Mouse (Mus musculus) embryonic facial prominence, embryonic 15.5 days (tissue): ENCODE measurements around the gene Pde4dip. TPM values are rescaled to one million over a fixed set of nuclear protein-coding genes. Genes with fewer than 3 reads are reported as not detected.
A peak's percentile ranks its signal among the peaks of the same experiment; 100 is the strongest.

Source experiments
- ATAC-seq: fragments of 200-750 bp; cut with Nextera tagmentation; 2 replicates; pipeline ENCODE4 v1.8.0; 2017; ENCODE audit warnings: low read depth, moderate TSS enrichment; ENCODE audit not compliant: insufficient number of reproducible peaks, low FRiP score, low TSS enrichment
- H3K27ac ChIP-seq: fragments of 300-500 bp; sonication (generic); replicated peaks from 2 replicates; pipeline ENCODE4 v1.5.1; 2015; ENCODE audit warnings: mild to moderate bottlenecking, inconsistent platforms
- H3K27me3 ChIP-seq: fragments of 300-500 bp; sonication (generic); 2 replicates; pipeline ENCODE4 v1.6.1; 2015; ENCODE audit warnings: inconsistent platforms
- H3K36me3 ChIP-seq: fragments of 300-500 bp; sonication (generic); 2 replicates; pipeline ENCODE4 v1.6.1; 2015; ENCODE audit warnings: mild to moderate bottlenecking, inconsistent platforms
- H3K4me1 ChIP-seq: fragments of 300-500 bp; sonication (generic); 2 replicates; pipeline ENCODE4 v1.6.1; 2015; ENCODE audit warnings: inconsistent platforms
- H3K4me2 ChIP-seq: fragments of 300-500 bp; sonication (generic); replicated peaks from 2 replicates; pipeline ENCODE4 v1.6.1; 2015; ENCODE audit warnings: mild to moderate bottlenecking, inconsistent platforms
- H3K4me3 ChIP-seq: fragments of 300-500 bp; sonication (generic); replicated peaks from 2 replicates; pipeline ENCODE4 v1.5.1; 2015; ENCODE audit warnings: mild to moderate bottlenecking, inconsistent platforms
- H3K9ac ChIP-seq: fragments of 300-500 bp; sonication (generic); 2 replicates; pipeline ENCODE4 v1.6.1; 2015; ENCODE audit warnings: inconsistent platforms
- H3K9me3 ChIP-seq: fragments of 300-500 bp; sonication (generic); replicated peaks from 2 replicates; pipeline ENCODE4 v1.6.1; 2016; ENCODE audit warnings: inconsistent platforms
- WGBS: fragments of 180-500 bp; shearing (Covaris S2); methylation state at CpG from one replicate; pipeline ENCODE4 v1.1.7; 2015; 5-methylcytosine and 5-hydroxymethylcytosine counted together
- polyA plus RNA-seq: library from polyadenylated mRNA; unstranded; fragments of >200 nt; fragmentation: Nextera tagmentation; extraction: Ambion mirVana; gene quantifications from 2 replicates; pipeline ENCODE4 v1.2.1, GENCODE M21; 2015

The Pde4dip gene
- polyA plus RNA-seq, 1 experiment from 2014 or later: 29.6 TPM

DNA sequence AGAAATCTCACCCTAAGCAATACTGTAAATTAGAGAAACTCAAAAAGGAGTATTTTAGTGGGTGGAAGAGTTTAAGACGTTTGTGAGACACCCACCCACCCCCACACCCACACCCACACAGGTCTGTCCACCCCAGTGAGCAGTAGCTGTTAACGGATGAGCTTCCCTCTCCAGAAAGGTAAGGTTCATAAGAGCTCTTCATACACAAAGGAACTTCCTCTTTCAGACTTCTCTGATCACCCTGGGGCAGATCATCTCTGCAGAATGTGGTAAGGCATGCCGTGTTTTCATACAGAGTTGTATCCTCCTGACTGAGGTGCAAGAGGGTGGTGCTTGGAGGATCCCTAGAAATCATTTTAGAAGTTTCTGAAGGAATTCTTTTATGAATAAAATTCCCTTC lies 88.5 kb downstream of the Pde4dip start:
- H3K9ac ChIP-seq: no peak overlapping the region
- no peaks in the 10 kb centered on the region for H3K4me1 ChIP-seq
- H3K9me3 ChIP-seq: no peaks in the 10 kb centered on the region
- H3K4me3 ChIP-seq: no peak overlapping the region
- H3K36me3 ChIP-seq: no peaks in the 10 kb centered on the region
- H3K4me2 ChIP-seq: no peak overlapping the region
- 48% methylated on average over 3 of the region's 3 CpGs for WGBS
- H3K27ac ChIP-seq: no peak overlapping the region
- ATAC-seq: no peak
- H3K27me3 ChIP-seq: no peaks in the 10 kb centered on the region

DNA sequence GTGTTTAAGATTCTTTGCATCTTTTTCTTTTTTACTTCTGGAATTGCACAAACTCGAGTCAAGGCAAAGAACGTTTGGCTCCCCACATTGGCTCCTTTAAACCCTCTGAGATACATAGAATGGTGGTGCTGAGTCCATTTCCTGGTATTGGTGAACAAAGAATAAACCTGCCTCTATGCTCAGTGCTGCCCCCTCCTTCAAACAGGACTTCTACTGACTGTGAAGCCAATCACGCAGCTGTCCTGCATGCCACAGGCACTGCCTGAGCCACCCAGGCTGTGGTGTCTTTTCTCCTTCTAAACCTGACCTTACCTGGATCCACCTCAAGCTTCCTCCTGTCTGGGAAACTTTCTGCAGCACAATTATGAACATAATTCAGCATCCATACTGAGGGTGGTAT lies 89.2 kb downstream of the Pde4dip start:
- no peak for ATAC-seq
- no peak overlapping the region for H3K4me3 ChIP-seq
- H3K4me1 ChIP-seq: no peaks in the 10 kb centered on the region
- H3K9me3 ChIP-seq: no peaks in the 10 kb centered on the region
- H3K27ac ChIP-seq: no peak overlapping the region
- H3K27me3 ChIP-seq: no peaks in the 10 kb centered on the region
- no peaks in the 10 kb centered on the region for H3K36me3 ChIP-seq
- no peak overlapping the region for H3K9ac ChIP-seq
- no peak overlapping the region for H3K4me2 ChIP-seq
- WGBS: 50% methylated on average over 3 of the region's 3 CpGs

DNA sequence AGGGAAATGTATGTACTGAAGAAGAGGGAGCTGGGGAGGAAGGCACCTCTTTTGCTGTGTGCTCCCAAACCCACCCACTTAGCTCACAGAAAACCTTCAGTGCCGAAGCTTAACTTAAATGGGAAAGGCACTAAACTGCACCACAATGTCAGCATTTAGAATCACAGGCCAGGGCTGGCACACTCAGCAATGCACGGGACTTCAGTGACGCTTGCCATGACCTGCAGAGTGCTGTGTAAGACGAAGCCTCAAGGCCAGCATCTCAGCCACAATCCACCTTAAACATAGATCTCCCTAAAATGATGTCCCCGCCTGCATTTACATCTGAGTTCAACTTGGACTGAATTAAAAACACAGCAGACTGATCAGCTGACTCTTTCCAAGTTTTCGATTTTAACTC lies 91.1 kb downstream of the Pde4dip start:
- H3K4me3 ChIP-seq: no peak overlapping the region
- no peaks in the 10 kb centered on the region for H3K9me3 ChIP-seq
- H3K4me1 ChIP-seq: no peaks in the 10 kb centered on the region
- no peaks in the 10 kb centered on the region for H3K27me3 ChIP-seq
- H3K27ac ChIP-seq: no peak overlapping the region
- H3K36me3 ChIP-seq: no peaks in the 10 kb centered on the region
- no peak overlapping the region for H3K4me2 ChIP-seq
- WGBS: 44% methylated on average over 6 of the region's 6 CpGs
- no peak for ATAC-seq
- no peak overlapping the region for H3K9ac ChIP-seq

DNA sequence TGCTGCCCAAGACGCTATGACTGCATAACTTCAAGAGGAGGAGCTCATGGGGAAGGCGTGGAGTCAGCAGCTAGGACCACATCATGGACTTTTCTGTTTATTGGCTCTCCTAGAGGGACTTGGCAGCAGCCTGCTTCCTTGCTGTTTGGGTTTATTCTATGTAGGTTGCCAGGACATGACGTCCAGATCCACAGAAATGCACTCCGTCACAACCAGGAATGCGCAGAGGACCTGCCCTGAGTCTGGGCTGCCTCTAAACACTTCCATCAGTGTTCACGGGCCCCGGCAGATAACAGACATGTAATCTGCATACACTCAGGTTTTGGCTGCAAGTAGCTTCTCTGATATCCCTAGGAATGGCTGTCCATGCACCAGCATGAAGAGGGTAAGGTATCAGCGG lies 94.5 kb downstream of the Pde4dip start:
- no peak overlapping the region for H3K4me3 ChIP-seq
- H3K27ac ChIP-seq: no peak overlapping the region
- H3K9ac ChIP-seq: no peak overlapping the region
- no peak for ATAC-seq
- no peaks in the 10 kb centered on the region for H3K9me3 ChIP-seq
- WGBS: 70% methylated on average over 8 of the region's 8 CpGs
- H3K4me1 ChIP-seq: no peaks in the 10 kb centered on the region
- no peaks in the 10 kb centered on the region for H3K36me3 ChIP-seq
- H3K4me2 ChIP-seq: no peak overlapping the region
- no peaks in the 10 kb centered on the region for H3K27me3 ChIP-seq

DNA sequence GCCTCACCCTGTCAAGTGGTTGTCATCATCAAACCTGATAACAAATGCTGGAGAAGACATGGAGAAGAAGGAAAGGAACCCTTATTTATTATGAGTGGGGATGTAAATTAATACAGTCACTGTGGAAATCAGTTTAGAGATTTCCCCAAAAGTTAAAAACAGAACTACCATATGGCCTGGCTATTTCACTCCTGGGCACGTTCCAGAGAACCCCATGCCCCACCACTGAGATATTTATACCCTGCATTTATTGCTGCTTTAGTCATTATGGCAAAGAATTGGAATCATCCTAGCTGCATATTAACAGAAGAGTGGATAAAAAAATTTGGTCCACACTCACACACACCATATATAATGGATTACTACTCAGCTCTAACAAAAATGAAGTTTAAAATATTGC lies 98.4 kb downstream of the Pde4dip start:
- ATAC-seq: no peak
- 84% methylated on average over 1 of the region's 1 CpGs for WGBS
- H3K4me1 ChIP-seq: no peaks in the 10 kb centered on the region
- H3K27ac ChIP-seq: no peak overlapping the region
- H3K36me3 ChIP-seq: no peaks in the 10 kb centered on the region
- H3K4me2 ChIP-seq: no peak overlapping the region
- no peaks in the 10 kb centered on the region for H3K27me3 ChIP-seq
- H3K9me3 ChIP-seq: no peaks in the 10 kb centered on the region
- no peak overlapping the region for H3K4me3 ChIP-seq
- H3K9ac ChIP-seq: no peak overlapping the region

DNA sequence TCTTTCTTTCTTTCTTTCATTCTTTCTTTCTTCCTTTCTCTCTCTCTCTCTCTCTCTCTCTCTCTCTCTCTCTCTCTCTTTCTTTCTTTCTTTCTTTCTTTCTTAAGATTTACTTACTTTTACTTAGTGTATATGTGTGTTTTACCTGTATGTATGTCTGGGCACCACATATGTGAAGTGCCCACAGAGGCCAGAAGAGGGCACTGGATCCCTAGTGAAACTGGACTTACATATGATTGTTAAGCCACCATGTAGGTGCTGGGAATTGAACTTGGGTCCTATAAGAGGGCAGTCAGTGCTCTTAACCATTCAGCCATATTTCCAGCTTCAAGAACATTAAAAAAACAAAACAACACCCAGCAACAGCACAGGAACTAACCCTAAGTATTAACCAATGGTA lies 99.2 kb downstream of the Pde4dip start:
- Histone ChIP-seq H3K4me2 (no peak overlapping the region), H3K27me3 (no peaks in the 10 kb centered on the region), H3K9ac (no peak overlapping the region), H3K9me3 (no peaks in the 10 kb centered on the region), H3K36me3 (no peaks in the 10 kb centered on the region), H3K4me1 (no peaks in the 10 kb centered on the region), H3K27ac (no peak overlapping the region), H3K4me3 (no peak overlapping the region)
- no peak for ATAC-seq

DNA sequence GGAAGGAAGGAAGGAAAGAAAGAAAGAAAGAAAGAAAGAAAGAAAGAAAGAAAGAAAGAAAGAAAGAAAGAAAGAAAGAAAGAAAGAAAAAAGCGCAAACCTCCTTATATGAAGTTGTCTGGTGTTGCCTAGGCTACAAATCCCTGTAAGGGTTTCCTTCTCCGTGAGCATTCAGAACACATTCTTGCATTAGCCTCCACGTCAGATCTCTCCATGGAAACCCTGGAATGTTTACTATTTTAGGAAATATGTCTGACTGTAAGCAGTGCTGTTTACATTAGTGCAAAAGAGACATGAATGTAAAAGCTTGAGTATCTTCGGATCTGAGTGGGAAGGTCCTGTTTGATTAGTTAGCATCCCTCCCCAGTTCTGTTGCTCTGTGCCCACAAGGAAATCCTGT lies 112.3 kb downstream of the Pde4dip start:
- H3K9ac ChIP-seq: no peak overlapping the region
- H3K4me3 ChIP-seq: no peak overlapping the region
- H3K27ac ChIP-seq: 0 out of 2 replicates have a peak overlapping the region, but pooled peaks have one; percentile 17
- H3K4me2 ChIP-seq: peak overlapping the region; percentile 3; the same call in 1 of the 2 replicates
- H3K9me3 ChIP-seq: no peaks in the 10 kb centered on the region
- ATAC-seq: peak; percentile 57; the same call in 1 of the 2 replicates
- no peaks in the 10 kb centered on the region for H3K27me3 ChIP-seq
- 16% methylated on average over 4 of the region's 4 CpGs for WGBS
- H3K36me3 ChIP-seq: no peaks in the 10 kb centered on the region
- no peaks in the 10 kb centered on the region for H3K4me1 ChIP-seq

DNA sequence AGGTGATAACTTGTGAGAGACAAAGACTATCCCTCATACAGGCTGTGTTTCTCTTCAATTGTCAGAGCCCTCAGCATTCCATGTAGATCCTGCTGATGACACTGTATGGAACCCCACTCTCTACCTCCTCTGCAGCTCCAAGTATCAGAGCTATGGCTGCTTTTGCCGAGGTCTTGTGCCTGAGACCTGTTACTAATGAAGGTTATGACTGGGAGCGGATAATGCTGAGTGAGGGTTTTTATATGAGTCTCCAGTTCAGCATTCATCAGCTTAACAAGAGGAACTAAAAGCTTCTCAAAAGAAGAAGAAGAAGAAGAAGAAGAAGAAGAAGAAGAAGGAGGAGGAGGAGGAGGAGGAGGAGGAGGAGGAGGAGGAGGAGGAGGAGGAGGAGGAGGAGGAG lies 112.8 kb downstream of the Pde4dip start:
- 54% methylated on average over 2 of the region's 2 CpGs for WGBS
- ATAC-seq: no peak
- Histone ChIP-seq H3K36me3 (no peaks in the 10 kb centered on the region), H3K4me3 (no peak overlapping the region), H3K9me3 (no peaks in the 10 kb centered on the region), H3K9ac (no peak overlapping the region), H3K27ac (no peak overlapping the region), H3K27me3 (no peaks in the 10 kb centered on the region), H3K4me1 (no peaks in the 10 kb centered on the region), H3K4me2 (no peak overlapping the region)

DNA sequence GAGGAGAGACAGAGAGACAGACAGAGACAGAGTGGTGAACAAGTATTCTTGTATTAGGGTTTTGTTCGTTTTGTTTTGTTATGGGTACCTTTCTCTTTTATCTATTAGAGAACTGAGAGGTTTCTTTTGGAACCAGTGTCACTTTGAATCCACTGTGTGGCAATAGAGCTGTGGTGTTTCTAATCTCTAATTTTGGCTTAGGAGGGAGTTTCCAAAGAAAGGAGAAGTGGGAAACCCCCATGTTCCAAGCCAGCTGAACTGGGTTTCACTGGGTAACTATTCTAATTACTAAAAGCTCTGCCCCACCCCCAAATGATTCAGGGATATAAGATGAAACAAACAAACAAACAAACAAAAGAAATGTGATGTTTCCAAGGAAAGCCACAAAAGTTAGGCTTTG lies 113.6 kb downstream of the Pde4dip start:
- no peaks in the 10 kb centered on the region for H3K27me3 ChIP-seq
- 67% methylated on average over 1 of the region's 1 CpGs for WGBS
- no peak overlapping the region for H3K4me3 ChIP-seq
- no peak for ATAC-seq
- no peak overlapping the region for H3K9ac ChIP-seq
- no peaks in the 10 kb centered on the region for H3K36me3 ChIP-seq
- H3K27ac ChIP-seq: no peak overlapping the region
- no peaks in the 10 kb centered on the region for H3K4me1 ChIP-seq
- no peaks in the 10 kb centered on the region for H3K9me3 ChIP-seq
- H3K4me2 ChIP-seq: no peak overlapping the region

DNA sequence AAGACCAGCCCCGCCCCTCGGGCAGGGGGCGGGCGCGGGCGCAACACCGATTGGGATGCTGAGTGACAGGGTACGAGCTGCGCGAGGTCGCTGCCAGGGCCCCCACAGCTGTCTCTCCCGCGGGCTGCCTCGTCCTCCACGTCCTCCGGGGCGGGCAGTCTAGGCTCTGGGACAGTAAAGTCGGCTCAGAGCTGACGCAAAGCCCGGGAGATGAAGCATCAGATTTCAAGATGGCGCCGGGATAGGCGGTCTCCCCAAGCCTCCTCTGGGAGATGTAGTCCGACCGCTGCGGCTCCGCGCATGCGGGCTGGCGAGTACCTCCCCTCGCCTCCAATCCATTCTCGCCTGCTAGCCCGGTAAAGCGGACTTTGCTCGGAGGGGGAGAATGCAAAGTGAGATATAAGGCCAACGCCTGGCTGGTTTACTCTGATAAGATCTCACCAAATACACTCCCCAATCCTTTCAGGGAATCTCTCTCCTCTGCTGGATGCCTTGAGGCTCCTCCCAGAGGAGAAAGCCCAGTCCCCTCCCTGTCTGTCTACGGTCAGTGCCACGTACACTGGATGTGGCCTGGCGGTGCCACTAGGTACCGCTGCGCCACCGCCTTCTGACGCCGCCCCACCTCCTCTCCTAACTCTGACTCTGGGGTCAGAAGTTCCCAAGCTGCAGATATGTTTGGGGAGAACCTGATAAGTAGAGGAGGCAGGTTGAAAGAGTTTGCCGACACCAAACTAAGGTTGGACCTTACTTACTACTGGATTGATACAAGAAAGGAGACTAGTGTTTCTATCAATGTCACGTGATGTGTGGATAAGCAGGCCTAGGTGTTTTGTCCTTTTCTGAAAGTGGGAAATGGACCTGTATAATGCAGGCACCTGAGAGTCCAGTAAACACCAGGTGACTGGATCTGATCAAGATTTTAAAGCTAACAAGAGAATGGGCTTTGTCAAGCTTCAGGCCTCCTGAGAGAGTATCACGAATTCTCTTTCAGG lies 120.4 kb downstream of the Pde4dip start:
- 2% methylated on average over 47 of the region's 47 CpGs for WGBS
- Histone ChIP-seq H3K4me1 (peaks cover 13% of the 10 kb centered on the region; the same call in 1 of the 2 replicates), H3K27me3 (no peaks in the 10 kb centered on the region), H3K27ac (peak overlapping the region; percentile 93), H3K9me3 (no peaks in the 10 kb centered on the region), H3K9ac (peak overlapping the region; percentile 70), H3K36me3 (no peaks in the 10 kb centered on the region), H3K4me2 (peak overlapping the region; percentile 85), H3K4me3 (peak overlapping the region; percentile 92)
- ATAC-seq: peak; percentile 98

DNA sequence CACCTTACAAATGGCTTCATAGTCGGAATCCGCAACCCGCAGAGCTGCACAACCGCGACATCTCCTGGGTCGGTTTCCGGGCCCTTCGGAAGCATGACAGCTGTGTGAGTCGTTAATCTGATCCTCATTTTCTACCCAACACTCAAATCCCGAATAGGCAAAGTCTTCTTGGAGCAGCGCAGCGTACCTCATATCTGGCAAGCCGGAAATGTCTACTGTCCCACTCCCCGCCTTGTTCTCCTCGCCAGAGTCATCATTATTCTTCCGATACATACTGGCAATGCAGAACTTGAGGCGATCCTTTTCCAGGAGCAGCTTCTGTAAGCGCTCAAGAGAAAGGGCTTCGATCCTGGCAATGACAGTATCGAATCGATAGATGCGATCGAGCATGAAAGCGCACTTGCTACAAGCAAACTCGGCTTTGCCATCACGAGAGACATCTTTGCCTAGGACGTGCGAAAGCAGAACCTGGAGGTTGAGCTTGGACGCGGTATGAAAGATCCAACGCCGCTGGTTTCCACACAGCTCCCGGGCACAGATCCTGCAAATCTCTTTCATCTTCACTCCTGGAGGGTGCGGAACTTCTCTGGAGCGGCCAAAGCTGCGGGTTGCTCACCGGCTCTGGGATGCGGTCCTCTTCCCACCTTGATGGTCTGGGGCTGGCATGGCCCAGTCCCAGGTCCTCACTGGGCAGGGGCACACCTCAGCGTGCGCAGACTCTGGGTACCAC lies 121.3 kb downstream of the Pde4dip start:
- Histone ChIP-seq H3K4me2 (peak overlapping the region; percentile 85), H3K4me3 (peak overlapping the region; percentile 92), H3K36me3 (no peaks in the 10 kb centered on the region), H3K27me3 (no peaks in the 10 kb centered on the region), H3K9ac (peak overlapping the region; percentile 70), H3K27ac (peak overlapping the region; percentile 93), H3K4me1 (peaks cover 13% of the 10 kb centered on the region; the same call in 1 of the 2 replicates), H3K9me3 (no peaks in the 10 kb centered on the region)
- 3% methylated on average over 40 of the region's 40 CpGs for WGBS
- no peak for ATAC-seq
